Mouse (Mus musculus) splenic B cell, adult 2 months (primary cell): Measurements from ENCODE around the gene Tpmt.
A peak's percentile ranks its signal among the peaks of the same experiment; 100 is the strongest.

Source experiments
- DNase-seq: peaks from one replicate; pipeline ENCODE4 v3.0.0-alpha.2; 2011; ENCODE audit warnings: low read depth, low spot score
- H3K27me3 ChIP-seq: 2 replicates; pipeline ENCODE4 v1.6.1; 2012; ENCODE audit warnings: mild to moderate bottlenecking, low read length, moderate library complexity, mixed read lengths; ENCODE audit not compliant: control insufficient read depth, poor library complexity, insufficient read depth, severe bottlenecking
- H3K36me3 ChIP-seq: 2 replicates; pipeline ENCODE4 v1.6.1; 2012; ENCODE audit warnings: mild to moderate bottlenecking, low read length, moderate library complexity, mixed read lengths; ENCODE audit not compliant: control insufficient read depth, poor library complexity, insufficient read depth, severe bottlenecking

Tpmt gene

GRCm38 (mm10) chr13:47056781-47057180 lies 12.2 kb upstream of the Tpmt start:
- no peak for DNase-seq
- Histone ChIP-seq H3K27me3 (no peaks in the 10 kb centered on the region), H3K36me3 (peaks cover 4% of the 10 kb centered on the region)

- peak; percentile 12 for DNase-seq
- Histone ChIP-seq H3K36me3 (peaks cover 5% of the 10 kb centered on the region), H3K27me3 (no peaks in the 10 kb centered on the region)
These were observed 11.6 kb upstream of the Tpmt start for GRCm38 (mm10) chr13:47056126-47056525.

GRCm38 (mm10) chr13:47053971-47054370 lies 9.4 kb upstream of the Tpmt start:
- Histone ChIP-seq H3K36me3 (peaks cover 6% of the 10 kb centered on the region), H3K27me3 (no peaks in the 10 kb centered on the region)
- DNase-seq, result no peak

DNA sequence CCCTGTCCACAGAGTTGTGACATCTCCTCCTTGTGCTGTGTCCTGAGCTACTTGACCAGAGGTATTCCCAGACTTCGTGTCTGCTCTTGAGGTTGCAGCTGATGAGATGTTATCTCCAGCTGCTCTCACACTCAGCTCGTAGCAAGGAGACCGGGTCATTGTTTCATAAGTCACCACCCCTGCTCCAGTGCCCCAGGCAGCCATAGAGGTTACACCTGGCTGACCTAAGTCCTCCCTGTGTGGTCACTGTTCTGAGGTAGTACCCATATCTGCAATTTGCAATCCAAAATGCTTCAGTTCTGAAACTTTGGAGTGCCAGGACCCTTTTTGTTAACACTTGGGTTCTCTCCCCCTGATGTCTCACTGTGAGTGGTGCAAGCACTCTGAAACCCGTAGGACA lies 5.5 kb upstream of the Tpmt start:
- Histone ChIP-seq H3K27me3 (no peaks in the 10 kb centered on the region), H3K36me3 (peaks cover 5% of the 10 kb centered on the region)
- DNase-seq, result no peak

DNA sequence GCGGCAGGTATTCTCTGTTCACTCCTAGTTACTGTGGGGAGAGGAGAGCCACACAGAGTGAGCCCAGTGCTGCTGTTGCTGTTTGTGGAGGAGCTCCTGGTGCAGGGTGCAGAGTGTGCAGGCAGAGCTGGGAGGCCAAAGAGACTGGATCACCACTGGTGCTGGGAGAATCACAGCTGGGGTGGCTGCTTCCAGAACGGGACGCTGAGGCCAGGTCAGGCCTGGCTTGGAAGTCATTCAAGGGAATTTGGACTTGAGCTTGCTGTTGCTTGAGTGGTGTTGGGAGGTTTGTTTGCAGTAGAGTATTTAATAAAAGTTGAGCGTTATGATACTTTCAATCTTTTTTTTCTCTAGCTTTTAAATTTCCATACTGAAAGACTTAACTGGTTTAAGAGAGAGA lies 3.5 kb upstream of the Tpmt start:
- Histone ChIP-seq H3K36me3 (peaks cover 5% of the 10 kb centered on the region), H3K27me3 (no peaks in the 10 kb centered on the region; the same call in 1 of the 2 replicates)
- no peak for DNase-seq

DNA sequence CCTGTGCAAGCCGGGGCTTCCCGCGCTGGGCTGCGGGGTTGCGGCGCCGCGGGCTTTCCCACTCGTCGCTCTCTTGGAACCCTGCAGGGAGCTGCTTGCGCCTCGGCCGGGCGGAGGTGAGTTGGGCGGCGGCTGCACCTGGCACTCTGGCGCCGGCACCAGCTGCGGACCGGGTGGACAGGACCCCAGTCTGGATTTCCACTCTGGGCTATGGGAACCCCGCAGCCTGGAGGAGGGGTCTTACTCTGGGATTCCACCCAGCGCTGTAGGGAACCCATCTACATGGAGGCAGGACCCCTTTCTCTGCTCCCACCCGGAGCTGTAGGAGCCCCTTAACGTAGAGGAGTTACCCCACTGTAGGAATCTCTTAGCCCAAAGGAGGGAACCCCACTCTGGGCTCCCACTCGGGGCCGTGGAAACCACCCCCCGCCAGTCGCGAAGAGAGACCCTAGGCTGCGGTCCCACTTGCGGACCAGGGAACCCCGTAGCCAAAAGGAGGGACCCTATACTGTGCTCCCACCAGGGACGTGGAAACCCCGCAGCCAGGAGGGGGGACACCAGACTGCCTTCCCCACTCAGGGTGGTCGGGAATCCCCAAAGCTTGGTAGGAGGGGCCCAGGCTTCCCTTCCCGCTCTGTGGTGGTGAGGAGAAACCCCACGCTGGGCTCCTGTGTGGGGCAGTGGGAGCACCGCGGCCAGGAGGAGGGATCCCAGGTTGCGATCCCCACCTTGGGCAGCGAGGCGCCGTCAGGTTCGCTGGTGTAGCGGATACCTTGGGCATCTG lies 512 bp downstream of the Tpmt start:
- H3K27me3 ChIP-seq, result no peaks in the 10 kb centered on the region; the same call in 1 of the 2 replicates
- H3K36me3 ChIP-seq, result peaks cover 1% of the 10 kb centered on the region
- DNase-seq, result no peak

- Histone ChIP-seq H3K36me3 (no peaks in the 10 kb centered on the region), H3K27me3 (no peaks in the 10 kb centered on the region; the same call in 1 of the 2 replicates)
- DNase-seq, result peak; percentile 98
These were observed 1.4 kb downstream of the Tpmt start, which contains the start of gene Kdm1b for GRCm38 (mm10) chr13:47043030-47043680. Kdm1b (plus strand) TSS chr13:47043499.

DNA sequence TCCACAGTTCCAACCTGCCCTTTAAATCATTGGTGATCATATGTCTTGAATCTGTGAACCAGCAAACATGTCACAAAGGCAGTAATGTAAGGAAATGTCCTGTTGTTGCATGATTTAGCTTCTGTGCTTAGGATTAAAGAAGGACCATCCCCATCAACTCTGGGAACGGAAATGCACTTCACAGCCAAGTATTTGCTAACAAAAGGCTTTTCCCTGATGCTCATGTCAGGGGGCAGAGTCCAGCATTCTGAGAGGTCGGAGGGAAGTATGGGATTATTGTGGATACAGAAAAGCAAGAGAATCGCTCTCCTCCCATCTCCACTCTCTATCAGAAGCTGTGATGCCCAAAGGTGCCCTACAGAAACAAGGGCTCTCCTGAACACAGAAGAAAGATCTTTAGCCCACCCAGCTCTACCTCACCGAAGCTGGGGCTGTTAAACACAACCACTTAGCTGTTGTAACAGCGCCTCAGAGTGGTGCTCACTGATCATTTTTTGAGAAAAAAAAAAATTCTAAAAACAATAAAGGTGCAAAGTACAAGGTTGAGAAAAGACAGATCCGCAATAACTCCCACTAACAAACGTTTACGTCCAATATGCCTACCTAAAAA lies 2.4 kb downstream of the Tpmt start:
- H3K36me3 ChIP-seq, result no peaks in the 10 kb centered on the region
- no peak for DNase-seq
- no peaks in the 10 kb centered on the region; the same call in 1 of the 2 replicates for H3K27me3 ChIP-seq

GRCm38 (mm10) chr13:47040061-47040460 lies 4.5 kb downstream of the Tpmt start:
- H3K27me3 ChIP-seq, result no peaks in the 10 kb centered on the region; the same call in 1 of the 2 replicates
- no peaks in the 10 kb centered on the region for H3K36me3 ChIP-seq
- no peak for DNase-seq

- H3K36me3 ChIP-seq, result no peaks in the 10 kb centered on the region
- H3K27me3 ChIP-seq, result no peaks in the 10 kb centered on the region
These were observed 6.6 kb downstream of the Tpmt start for GRCm38 (mm10) chr13:47037946-47038345.

GRCm38 (mm10) chr13:47033602-47034001 lies 10.9 kb downstream of the Tpmt start:
- DNase-seq, result no peak
- Histone ChIP-seq H3K36me3 (no peaks in the 10 kb centered on the region), H3K27me3 (no peaks in the 10 kb centered on the region)

More at GRCm38 (mm10) chr13:47037946-47038345, 6.6 kb downstream of the Tpmt start:
- no peak for DNase-seq

- Histone ChIP-seq H3K36me3 (no peaks in the 10 kb centered on the region), H3K27me3 (no peaks in the 10 kb centered on the region)
- no peak for DNase-seq
These were observed 14.0 kb downstream of the Tpmt start for GRCm38 (mm10) chr13:47030376-47031107.

DNA sequence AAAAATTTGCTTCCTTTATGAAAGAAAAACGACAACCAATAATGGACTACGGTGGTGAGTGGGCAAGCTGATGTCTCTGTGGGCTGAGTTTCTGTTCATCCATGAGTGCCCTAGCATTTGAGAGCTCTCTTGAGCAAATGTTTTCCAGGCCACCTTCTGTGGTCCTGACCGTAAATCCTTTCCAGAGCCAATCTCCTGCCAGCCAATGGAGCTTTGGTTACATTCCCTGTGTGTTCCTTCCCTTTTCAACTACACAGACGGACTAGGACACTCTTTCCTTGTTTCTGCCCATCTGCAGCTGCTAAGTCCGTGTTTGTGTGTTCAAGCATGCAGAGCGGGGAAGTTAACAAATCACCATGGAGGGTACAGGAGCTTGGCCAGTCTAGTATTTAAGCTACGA lies 23.7 kb downstream of the Tpmt start:
- no peak for DNase-seq
- Histone ChIP-seq H3K36me3 (no peaks in the 10 kb centered on the region), H3K27me3 (no peaks in the 10 kb centered on the region)

- H3K36me3 ChIP-seq, result no peaks in the 10 kb centered on the region
- no peak for DNase-seq
These were observed 24.8 kb downstream of the Tpmt start for GRCm38 (mm10) chr13:47019774-47020173.

More at GRCm38 (mm10) chr13:47019774-47020173, 24.8 kb downstream of the Tpmt start:
- no peaks in the 10 kb centered on the region for H3K27me3 ChIP-seq
